In genomic region chr9:70084107-70084506, GRCm38 (mm10) we compare ENCODE assay signal across 8 mouse cellular contexts. TPM values are rescaled to one million over a fixed set of nuclear protein-coding genes. Genes with fewer than 3 reads are reported as not detected.
A peak's percentile ranks its signal among the peaks of the same experiment; 100 is the strongest.
DNase-seq lines count a peak whose midpoint lies in the region; ATAC-seq lines count a peak whose summit lies in the region.

No protein-coding gene starts in this region.

- no peak for ATAC-seq in hindbrain, embryonic 14.5 days (ENCODE audit: low FRiP score)
- no peak for ATAC-seq in hindbrain, embryonic 12.5 days (ENCODE audit: low FRiP score)
- ATAC-seq in intestine, embryonic 16.5 days, result no peak

- WGBS in hindbrain, embryonic 14.5 days, result 62% methylated on average over 11 of the region's 11 CpGs
- 54% methylated on average over 11 of the region's 11 CpGs for WGBS in hindbrain, embryonic 12.5 days
- WGBS in limb, embryonic 10.5 days, result 67% methylated on average over 11 of the region's 11 CpGs
- 67% methylated on average over 11 of the region's 11 CpGs for WGBS in intestine, embryonic 16.5 days

- H3K27ac ChIP-seq in hindbrain, embryonic 14.5 days, result no peak overlapping the region
- no peak overlapping the region for H3K27ac ChIP-seq in hindbrain, embryonic 12.5 days
- H3K27ac ChIP-seq in limb, embryonic 10.5 days, result no peak overlapping the region
- no peak overlapping the region for H3K27ac ChIP-seq in intestine, embryonic 16.5 days (ENCODE audit: low read length)

- DNase-seq in hindbrain, embryonic 14.5 days (ENCODE audit: low spot score), result peak; percentile 64
- peak; percentile 87 for DNase-seq in ES-CJ7 (ENCODE audit: low read depth, low spot score)
- peak; percentile 49 for DNase-seq in adrenal gland, postnatal 14 days
- peak; percentile 18 for DNase-seq in gastrocnemius, postnatal 14 days
- DNase-seq in limb, embryonic 10.5 days (ENCODE audit: low spot score), result peak; percentile 70
- DNase-seq in right cerebral cortex, postnatal 4 days, result peak; percentile 78

- no peak overlapping the region for H3K4me2 ChIP-seq in hindbrain, embryonic 14.5 days (replicated peaks)
- no peak overlapping the region for H3K4me2 ChIP-seq in hindbrain, embryonic 12.5 days (replicated peaks)
- no peak overlapping the region for H3K4me2 ChIP-seq in intestine, embryonic 16.5 days (ENCODE audit: low read depth, low read length)

- no peak overlapping the region for H3K9ac ChIP-seq in hindbrain, embryonic 14.5 days
- H3K9ac ChIP-seq in hindbrain, embryonic 12.5 days, result no peak overlapping the region
- no peak overlapping the region for H3K9ac ChIP-seq in intestine, embryonic 16.5 days (ENCODE audit: low read depth, low read length)

- H3K9me3 ChIP-seq in hindbrain, embryonic 14.5 days (ENCODE audit: control insufficient read depth, low read length), result no peaks in the 10 kb centered on the region
- no peaks in the 10 kb centered on the region for H3K9me3 ChIP-seq in hindbrain, embryonic 12.5 days (replicated peaks)
- H3K9me3 ChIP-seq in limb, embryonic 10.5 days (replicated peaks), result no peaks in the 10 kb centered on the region
- H3K9me3 ChIP-seq in intestine, embryonic 16.5 days (ENCODE audit: control insufficient read depth, low read length), result no peaks in the 10 kb centered on the region

- no peaks in the 10 kb centered on the region for H3K27me3 ChIP-seq in hindbrain, embryonic 14.5 days (ENCODE audit: control insufficient read depth, insufficient read depth, low read length)
- no peaks in the 10 kb centered on the region for H3K27me3 ChIP-seq in hindbrain, embryonic 12.5 days
- H3K27me3 ChIP-seq in limb, embryonic 10.5 days (ENCODE audit: low read depth, poor library complexity, severe bottlenecking), result no peaks in the 10 kb centered on the region
- H3K27me3 ChIP-seq in intestine, embryonic 16.5 days (replicated peaks; ENCODE audit: control insufficient read depth, insufficient read depth, low read length), result no peaks in the 10 kb centered on the region

- no peaks in the 10 kb centered on the region for H3K36me3 ChIP-seq in hindbrain, embryonic 14.5 days (replicated peaks; ENCODE audit: control insufficient read depth, insufficient read depth)
- no peaks in the 10 kb centered on the region for H3K36me3 ChIP-seq in hindbrain, embryonic 12.5 days
- H3K36me3 ChIP-seq in limb, embryonic 10.5 days, result no peaks in the 10 kb centered on the region
- H3K36me3 ChIP-seq in intestine, embryonic 16.5 days (ENCODE audit: control insufficient read depth, insufficient read depth, low read length), result no peaks in the 10 kb centered on the region

- 0 out of 2 replicates have a peak, but pooled peaks cover 4% of the 10 kb centered on the region for H3K4me1 ChIP-seq in hindbrain, embryonic 14.5 days (replicated peaks; ENCODE audit: control insufficient read depth, insufficient read depth, low read length)
- 0 out of 2 replicates have a peak, but pooled peaks cover 3% of the 10 kb centered on the region for H3K4me1 ChIP-seq in hindbrain, embryonic 12.5 days
- peaks cover 13% of the 10 kb centered on the region for H3K4me1 ChIP-seq in limb, embryonic 10.5 days
- peaks cover 13% of the 10 kb centered on the region for H3K4me1 ChIP-seq in intestine, embryonic 16.5 days (ENCODE audit: control insufficient read depth, insufficient read depth, low read length)

- intact Hi-C loops in gastrocnemius, postnatal 14 days (cut with DNase I; ENCODE audit: low total_unique reads), result no loop called here

- H3K4me3 ChIP-seq in hindbrain, embryonic 14.5 days (replicated peaks; ENCODE audit: low read length), result no peak overlapping the region
- H3K4me3 ChIP-seq in hindbrain, embryonic 12.5 days, result no peak overlapping the region
- no peak overlapping the region for H3K4me3 ChIP-seq in limb, embryonic 10.5 days
- H3K4me3 ChIP-seq in intestine, embryonic 16.5 days (ENCODE audit: low read length), result no peak overlapping the region

RNA-seq across cellular contexts. Expression of gene Gcnt3, which starts 46.2 kb away (rescaled TPM):
- 0.04 TPM in 1 of 2 replicates, not detected in the other for polyA plus RNA-seq in hindbrain, embryonic 14.5 days (2014; fragmentation: Nextera tagmentation; extraction: Ambion mirVana)
- not detected in 2 replicates for polyA plus RNA-seq in hindbrain, embryonic 12.5 days (2016; fragmentation: Nextera tagmentation; extraction: Ambion mirVana)
- total RNA-seq in adrenal gland, postnatal 14 days (2021), result not detected in 2 replicates
- total RNA-seq in gastrocnemius, postnatal 14 days (2021), result not detected
- polyA plus RNA-seq in limb, embryonic 10.5 days (2016; fragmentation: Nextera tagmentation; extraction: Ambion mirVana), result not detected in 2 replicates
- polyA plus RNA-seq in intestine, embryonic 16.5 days (2015; fragmentation: Nextera tagmentation; extraction: Ambion mirVana), result 12.7 and 13.0 TPM in 2 replicates

RNA-seq across cellular contexts. Expression of gene Fam81a, which starts 58.3 kb away (rescaled TPM):
- polyA plus RNA-seq in hindbrain, embryonic 14.5 days (2014; fragmentation: Nextera tagmentation; extraction: Ambion mirVana), result 12.9 TPM in 2 replicates
- 7.4 and 8.3 TPM in 2 replicates for polyA plus RNA-seq in hindbrain, embryonic 12.5 days (2016; fragmentation: Nextera tagmentation; extraction: Ambion mirVana)
- 3.4 and 3.5 TPM in 2 replicates for total RNA-seq in adrenal gland, postnatal 14 days (2021)
- 1 to 10 TPM; 1.9 to 2.1 TPM for total RNA-seq in gastrocnemius, postnatal 14 days (2021)
- 1.6 and 2.1 TPM in 2 replicates for polyA plus RNA-seq in limb, embryonic 10.5 days (2016; fragmentation: Nextera tagmentation; extraction: Ambion mirVana)
- polyA plus RNA-seq in intestine, embryonic 16.5 days (2015; fragmentation: Nextera tagmentation; extraction: Ambion mirVana), result 4.8 and 5.3 TPM in 2 replicates

Comparison
In these comparisons a context has a peak if more than half of its experiments do, and no peak if none do; other contexts are left out.
1. DNase-seq: peak in every context shown above with its lines; median percentile 87 in ES-CJ7; 78 in right cerebral cortex, postnatal 4 days; 70 in limb, embryonic 10.5 days; 64 in hindbrain, embryonic 14.5 days; 49 in adrenal gland, postnatal 14 days; 18 in gastrocnemius, postnatal 14 days.
2. RNA of gene Gcnt3, which starts 46.2 kb away (polyA plus RNA-seq): 12.7 to 13.0 TPM in intestine, embryonic 16.5 days; 0.04 TPM in hindbrain, embryonic 14.5 days, not detected in hindbrain, embryonic 12.5 days and not detected in limb, embryonic 10.5 days; every median in the first group is over 10 times any median in the second.